Mouse (Mus musculus): Measurements from ENCODE around the gene Akap6.

Akap6 gene

DNA sequence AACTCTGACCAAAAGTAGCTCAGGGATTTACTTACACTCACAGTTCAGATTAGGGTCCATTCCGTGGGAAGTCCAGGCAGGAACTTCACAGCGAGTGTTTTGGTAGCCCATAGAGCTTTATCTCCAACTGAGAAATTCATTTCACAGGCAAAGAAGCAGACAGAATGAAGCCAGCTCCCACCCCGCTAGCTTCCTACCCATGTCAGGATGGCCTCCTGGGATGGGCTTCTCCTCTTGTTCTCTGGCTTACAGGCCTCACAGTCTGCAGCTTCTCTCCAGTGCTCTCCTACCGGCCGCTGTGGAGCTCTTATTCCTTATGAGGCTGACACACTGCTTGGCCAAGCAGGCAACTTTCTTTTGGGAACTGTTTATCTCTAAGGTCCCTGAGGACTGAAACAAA is 152.0 kb downstream of the Akap6 start:
- DNase-seq: peak; percentile 97

DNA sequence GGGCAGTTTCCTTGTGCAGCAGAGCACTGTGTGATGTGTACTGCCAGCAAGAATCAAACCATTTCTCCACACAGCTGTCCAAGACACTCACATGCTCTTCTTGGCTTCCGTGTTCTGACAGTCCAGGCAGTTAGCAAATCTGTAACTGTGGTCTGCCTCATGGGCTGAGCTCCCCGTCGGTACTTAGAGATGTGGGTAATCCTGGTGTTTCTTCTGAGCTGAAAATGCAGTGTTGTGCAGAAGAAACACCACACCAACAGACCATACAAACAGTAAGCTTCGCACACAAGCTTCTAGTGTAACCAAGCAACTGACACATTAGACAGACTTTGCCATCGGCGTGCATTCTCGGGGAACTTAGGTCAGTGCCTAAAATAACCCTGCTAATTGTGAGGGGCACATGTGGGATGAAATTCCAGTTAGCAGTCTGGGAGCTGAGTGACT is 155.1 kb downstream of the Akap6 start:
- DNase-seq: peak; percentile 96

- peak; percentile 79 for DNase-seq
These were observed 156.9 kb downstream of the Akap6 start for GRCm38 (mm10) chr12:52856104-52856503.

DNA sequence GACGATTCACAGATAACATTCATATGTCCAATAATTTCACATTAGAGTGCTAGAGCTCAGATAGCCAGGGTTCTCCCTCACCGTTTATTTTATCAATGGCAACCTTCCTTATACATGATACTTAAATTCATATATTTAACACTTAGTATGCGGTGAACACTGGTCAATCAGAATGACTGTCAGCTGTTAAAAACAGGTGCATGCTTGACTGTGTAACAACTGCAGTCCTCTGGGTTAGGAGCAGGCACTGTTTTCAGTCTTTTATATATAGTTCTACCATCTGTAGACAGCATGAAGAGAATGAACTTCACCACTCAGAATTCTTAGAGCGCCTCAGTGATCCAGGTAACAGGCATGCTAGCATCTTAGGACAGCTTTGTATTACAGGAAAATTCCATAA is 158.1 kb downstream of the Akap6 start:
- no peak for DNase-seq

DNA sequence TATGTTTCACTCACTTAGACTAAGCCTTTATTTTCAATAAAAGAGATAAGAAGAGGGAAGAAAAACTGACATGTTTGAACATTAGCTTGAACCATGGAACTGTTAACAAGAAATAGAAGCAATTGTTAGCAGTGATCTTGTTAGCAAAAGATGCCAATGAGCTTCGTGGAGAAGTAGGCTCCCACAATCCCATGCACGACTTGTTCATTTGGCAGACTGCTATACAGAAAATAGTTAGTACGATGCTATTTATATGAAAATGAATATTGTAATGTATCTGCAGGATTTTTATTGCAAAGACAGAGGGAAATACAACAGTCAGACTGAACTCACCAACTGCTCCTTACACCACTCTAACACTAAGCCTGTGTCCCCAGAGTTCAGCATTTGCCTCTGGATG is 162.7 kb downstream of the Akap6 start:
- DNase-seq: no peak

DNA sequence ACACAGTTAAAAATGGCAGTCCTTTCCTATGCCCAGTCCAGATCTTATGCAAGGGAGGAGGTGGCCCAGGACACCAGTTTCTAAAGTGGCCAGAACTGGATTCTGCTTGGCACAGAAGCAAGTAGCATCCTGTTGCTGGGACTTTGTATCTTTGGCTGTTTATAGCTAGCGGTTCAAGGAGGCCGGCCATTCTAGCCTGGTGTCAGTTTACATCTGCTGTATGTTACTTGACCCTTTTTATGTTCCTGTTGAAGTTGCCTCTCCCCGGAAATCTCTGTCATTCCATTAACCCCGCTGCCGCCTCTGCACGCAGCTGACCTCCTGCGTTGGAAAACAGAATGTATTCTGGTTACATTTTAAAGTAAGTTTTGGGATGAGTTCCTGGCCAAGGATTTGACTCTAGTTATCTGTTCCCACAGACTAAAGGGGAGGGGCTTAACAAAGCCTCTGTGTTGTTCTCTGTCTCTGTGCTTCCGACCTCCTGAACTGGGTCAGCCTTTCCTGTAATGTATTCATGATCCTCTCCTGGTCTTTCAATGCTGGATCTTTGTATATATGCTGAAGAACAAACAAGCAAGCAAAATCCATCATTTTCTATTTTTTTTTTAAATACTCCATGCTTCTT is 168.9 kb downstream of the Akap6 start:
- peak; percentile 98 for DNase-seq

DNA sequence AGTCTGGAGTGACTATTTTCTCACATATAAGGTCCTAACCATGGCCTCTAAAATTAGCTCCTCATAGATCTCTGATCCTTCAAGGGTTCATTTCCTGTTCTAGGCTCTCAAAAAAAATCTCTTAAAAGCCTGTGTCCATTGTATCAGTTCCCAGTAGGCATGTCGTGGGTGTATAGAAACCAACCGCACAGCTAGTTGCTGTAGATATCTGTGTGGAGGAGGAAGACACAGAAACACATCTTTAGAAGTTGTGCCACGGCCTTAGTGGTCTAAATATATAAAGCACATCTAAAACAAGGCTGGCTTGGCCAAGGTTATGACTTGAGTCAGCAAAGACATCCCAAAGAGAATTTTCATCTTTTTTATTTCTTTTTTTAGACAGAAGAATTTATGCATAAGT is 172.4 kb downstream of the Akap6 start:
- peak; percentile 53 for DNase-seq

DNA sequence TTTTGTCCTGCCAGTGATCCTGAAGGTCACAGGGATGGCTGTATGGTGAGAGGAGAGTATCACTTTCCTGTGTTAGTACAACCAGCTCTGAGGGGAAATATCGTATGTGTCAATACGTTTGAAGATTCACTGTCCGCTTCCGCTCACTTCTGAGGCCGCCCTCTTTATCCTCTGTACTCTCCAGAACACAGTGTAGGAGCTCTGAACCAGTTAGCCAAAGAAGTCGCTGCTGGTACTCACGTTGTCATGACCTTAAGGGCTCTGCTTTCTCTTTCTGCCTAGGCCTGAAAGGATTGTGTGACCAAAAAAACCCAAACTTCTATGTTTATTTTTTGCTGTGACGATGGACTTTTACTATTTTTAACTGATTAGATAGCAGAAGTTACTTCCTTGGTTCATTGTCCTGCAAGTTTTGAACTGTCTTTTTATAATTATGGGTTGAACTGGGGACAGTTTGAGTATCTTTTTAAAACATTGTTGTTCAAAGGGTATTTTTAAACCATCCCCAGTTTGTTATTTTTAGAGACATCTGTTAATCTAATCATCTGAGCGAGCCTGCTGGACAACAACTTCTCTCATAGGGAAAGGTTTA is 175.2 kb downstream of the Akap6 start:
- peak; percentile 97 for DNase-seq

DNA sequence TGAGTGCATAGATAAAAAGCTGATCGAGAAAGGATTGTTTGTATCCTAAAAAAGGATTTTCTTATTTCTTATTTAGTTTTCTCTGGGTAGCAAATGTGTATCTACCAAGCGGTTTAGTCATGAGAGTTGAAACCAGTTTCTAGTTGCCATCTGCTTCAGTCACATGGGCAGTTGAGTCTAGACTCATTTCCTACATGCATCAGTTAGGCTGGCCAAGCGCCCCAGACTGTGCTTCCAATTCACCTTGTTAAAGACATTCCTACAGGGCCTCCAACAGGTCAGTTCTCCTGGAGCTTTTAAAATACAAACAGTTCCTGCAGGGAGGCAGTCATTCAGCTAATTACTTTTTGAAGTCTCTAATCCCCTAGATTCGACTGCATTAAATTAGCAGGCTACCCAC is 176.9 kb downstream of the Akap6 start:
- DNase-seq: peak; percentile 94

DNA sequence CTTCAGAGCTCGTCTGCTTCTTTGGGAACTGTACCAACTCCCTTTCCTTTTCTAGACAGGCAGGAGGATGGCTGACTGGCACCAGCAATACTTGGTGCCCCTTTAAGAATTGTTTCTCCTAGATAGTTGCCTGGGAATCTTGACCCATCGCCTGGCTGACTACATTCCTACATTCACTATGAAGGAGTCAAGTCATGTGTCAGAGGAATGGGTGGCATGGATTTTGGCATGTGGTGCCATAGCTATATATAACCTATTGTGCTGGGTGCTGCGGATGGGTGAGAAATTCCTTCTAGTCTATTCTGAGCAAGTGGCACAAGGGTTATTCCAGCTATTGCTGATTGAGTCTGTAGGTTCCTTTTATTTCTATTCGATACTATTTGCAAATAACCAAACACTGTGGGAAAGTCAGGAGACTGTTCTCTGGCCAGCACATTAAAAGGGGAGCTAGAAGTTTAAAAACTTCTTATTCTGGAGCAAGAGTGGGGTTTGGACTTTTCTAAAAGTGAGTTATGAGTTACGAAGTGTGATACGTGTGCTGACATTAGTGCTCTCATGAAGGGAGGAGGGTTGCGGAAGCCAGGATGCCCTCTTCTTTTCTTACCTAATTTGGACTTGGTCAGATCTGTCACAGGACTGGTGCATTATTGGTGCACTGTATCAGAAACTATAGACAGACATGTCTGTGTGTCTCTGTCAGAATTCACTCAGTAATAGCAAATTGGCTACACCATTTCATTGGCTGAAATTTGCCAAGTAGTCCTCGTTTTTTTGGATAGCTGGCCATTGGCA is 178.0 kb downstream of the Akap6 start:
- DNase-seq: peak; percentile 97

DNA sequence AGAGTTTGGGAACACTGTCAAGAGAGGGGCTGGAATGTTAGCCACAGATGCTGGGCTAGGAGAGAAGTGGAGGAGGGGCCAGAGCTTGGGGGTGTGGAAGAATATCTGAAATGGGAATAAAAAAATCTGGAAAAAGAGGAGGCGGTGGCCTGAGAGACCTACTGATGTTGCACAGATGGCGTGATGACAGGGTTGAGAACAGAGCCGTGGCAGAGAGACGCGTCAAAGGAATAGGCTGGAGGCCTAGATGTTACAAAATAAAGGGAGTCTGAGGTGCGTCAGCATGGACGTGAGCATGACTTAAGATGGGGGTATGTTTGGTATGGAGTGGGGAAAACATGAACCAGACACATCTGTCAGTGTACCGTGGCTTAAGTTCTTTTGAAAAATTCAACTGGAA is 180.1 kb downstream of the Akap6 start:
- DNase-seq: peak; percentile 98

DNA sequence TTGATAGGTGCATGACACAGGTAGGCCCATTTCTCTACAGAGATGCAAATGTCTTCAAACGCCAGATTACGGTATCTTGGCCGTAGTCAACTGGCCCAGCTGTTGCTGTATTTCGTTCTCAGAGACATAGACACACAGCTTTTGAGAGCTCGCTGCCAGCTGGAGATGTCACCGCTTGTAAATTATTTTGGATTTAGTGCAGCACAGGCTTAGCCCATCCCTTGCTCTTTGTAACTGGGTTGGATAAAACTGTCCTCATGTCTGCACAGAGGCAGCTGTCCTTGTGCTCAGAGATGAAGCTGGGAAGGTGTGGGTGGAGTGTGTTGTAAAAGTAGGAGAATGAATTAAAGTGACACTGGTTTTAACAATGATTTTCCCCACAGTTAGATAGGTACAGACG is 193.3 kb downstream of the Akap6 start:
- peak; percentile 94 for DNase-seq

DNA sequence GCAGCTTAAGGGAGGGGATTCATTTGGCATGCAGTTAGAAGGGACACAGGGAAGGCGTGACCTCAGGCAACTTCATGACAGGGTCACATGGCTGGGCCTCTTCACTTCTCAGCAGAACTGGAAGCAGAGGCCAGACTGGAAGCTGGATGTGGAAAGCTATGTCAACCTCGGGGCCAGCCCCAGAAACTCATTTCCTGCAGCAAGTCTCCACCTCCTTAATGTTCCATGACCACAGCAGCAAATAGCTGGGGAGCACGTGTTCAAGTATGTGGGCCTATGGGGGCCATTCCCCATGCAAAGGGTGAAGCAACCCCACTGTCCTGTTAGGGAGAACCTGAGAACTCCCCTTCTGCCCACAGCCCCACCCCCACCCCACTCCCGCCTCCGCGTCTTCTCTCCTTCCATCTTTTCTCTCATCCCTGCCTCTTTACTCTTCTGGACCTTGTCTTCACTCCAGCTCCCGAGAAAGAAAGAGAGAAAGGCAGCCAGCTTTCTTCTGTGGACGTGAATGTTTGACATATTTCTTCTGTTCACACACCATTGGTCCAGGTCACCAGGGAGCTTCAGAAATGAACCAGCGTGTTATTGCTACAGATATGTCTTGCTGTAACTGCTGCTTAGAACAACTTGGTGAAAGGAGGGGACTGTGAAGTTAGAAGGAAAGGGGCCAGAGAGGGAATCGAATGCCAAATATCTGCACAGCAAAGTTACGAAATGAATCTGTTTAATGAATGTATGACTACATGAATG is 194.6 kb downstream of the Akap6 start:
- peak; percentile 98 for DNase-seq

GRCm38 (mm10) chr12:52895672-52896460 is 196.7 kb downstream of the Akap6 start:
- DNase-seq: peak; percentile 95

DNA sequence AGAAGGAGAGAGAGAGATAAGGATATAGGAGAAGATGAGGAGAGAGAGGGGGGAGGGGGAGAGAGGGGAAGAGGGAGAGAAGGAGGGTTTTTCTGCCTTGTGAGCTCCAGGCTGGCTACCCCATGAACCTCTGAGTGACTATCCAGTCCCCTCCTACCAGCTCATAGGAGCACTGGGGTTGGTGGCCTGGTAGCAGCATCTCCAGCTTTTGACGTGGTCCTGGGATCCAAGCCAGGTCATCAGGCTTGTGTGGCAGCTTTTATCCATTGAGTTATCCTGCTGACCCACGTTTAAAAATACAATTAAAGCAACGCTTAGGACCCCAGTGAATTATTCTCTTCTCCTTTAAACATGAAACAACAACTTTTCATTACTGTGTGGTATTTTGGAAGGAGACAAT is 197.6 kb downstream of the Akap6 start:
- DNase-seq: peak; percentile 86

DNA sequence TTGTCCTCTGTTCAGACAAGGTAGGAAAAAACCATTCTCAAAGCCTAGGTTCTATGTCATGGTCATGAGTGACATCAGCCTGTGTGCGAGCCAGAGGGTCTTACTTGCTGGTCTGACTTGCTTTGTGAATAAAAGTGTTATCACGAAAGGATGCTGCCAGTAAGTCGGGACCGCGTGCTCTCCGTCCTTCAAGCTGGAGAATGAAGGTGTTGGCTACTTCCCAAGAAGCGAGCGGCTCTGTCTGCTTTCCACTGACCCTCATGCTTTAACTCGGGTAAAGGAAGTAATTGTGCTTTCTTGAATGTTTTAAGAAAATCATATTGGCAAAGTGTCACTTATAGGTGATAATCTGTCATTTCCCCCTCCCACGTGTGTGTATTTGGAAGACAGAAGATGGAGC is 198.9 kb downstream of the Akap6 start:
- peak; percentile 87 for DNase-seq

GRCm38 (mm10) chr12:52904046-52904445 is 204.9 kb downstream of the Akap6 start:
- DNase-seq: no peak

GRCm38 (mm10) chr12:52908448-52909066 is 209.4 kb downstream of the Akap6 start:
- peak; percentile 68 for DNase-seq

DNA sequence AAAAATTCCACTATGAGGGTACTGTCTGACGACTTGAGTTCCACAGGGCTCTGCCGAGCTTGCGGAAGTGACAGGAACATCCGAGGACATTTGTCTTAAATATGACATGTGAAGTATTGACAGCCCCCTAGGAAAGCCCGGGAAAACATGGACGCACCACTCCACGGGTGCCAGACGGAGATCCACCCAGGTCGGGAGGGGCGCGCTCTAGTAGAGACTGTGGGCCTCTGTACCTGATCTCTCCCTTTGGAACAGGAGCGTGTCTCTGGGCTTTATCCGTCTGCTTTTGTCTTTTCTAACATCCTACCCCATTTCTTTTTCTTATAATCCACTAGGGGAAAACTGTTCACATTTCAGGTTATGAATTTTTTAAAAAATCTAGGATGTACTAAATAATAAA is 211.2 kb downstream of the Akap6 start:
- peak; percentile 79 for DNase-seq

DNA sequence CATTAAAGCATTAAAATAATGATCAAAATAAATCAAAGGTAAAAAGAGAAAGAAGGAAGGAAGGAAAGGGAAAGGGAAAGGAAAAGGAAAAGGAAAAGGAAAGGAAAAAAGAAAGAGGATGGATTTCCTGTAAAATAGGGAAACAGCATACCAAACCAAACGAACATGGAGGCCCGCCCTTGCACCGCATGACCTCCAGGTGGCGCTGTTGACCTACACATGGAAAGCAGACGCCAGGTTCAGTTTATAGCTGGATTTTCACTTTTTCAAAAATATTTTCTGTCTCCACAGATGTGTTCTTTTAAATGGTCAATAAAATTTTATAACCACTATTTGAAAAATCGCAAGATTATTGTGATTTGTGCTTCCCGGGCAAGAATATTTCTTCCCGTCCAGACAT is 211.6 kb downstream of the Akap6 start:
- DNase-seq: peak; percentile 85

GRCm38 (mm10) chr12:52918939-52919338 is 219.8 kb downstream of the Akap6 start:
- peak; percentile 87 for DNase-seq

DNA sequence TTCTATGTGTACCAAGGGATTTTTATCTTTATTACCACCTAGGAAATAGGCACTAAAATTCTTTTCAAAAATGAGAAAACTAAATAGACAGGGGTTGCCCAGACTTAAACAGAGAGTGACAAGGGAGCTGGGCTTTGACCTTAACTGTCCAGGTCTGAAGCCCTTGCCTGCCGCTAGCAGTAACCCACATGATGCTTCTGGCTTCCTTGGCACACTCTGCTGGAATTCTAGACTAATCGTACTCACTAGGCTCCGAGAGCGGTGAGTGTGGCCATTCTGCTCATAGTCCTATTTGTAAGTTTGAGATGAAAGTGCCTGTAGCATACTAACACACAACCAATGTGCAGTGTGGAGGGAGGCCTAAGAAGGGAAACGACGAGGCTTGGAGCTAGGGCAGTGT is 223.3 kb downstream of the Akap6 start:
- peak; percentile 85 for DNase-seq
